Mouse (Mus musculus) left cerebral cortex, postnatal 10 days (tissue): ENCODE results near the gene Purb. TPM values are rescaled to one million over a fixed set of nuclear protein-coding genes. Genes with fewer than 3 reads are reported as not detected.

Experiments
- DNase-seq, 2 experiments: peaks; one replicate each; pipeline ENCODE4 v3.0.0; 2021 to 2022; ENCODE audit warnings: low spot score in 2 of 2, mixed read lengths in 1 of 2; ENCODE audit errors: extremely low spot score in 1 of 2
- intact Hi-C: fragments of 180-260 bp; cut with DNase I; formaldehyde crosslinking; loops from one replicate; pipeline ENCODE4 v1.15.1; 2025
- total RNA-seq, 2 experiments: library from RNA; stranded (reverse); gene quantifications; 2 replicates each; pipeline ENCODE4 v1.2.3; 2021

Gene Purb
- total RNA-seq, 2 experiments from 2014 or later, result 276 to 277 TPM

DNA sequence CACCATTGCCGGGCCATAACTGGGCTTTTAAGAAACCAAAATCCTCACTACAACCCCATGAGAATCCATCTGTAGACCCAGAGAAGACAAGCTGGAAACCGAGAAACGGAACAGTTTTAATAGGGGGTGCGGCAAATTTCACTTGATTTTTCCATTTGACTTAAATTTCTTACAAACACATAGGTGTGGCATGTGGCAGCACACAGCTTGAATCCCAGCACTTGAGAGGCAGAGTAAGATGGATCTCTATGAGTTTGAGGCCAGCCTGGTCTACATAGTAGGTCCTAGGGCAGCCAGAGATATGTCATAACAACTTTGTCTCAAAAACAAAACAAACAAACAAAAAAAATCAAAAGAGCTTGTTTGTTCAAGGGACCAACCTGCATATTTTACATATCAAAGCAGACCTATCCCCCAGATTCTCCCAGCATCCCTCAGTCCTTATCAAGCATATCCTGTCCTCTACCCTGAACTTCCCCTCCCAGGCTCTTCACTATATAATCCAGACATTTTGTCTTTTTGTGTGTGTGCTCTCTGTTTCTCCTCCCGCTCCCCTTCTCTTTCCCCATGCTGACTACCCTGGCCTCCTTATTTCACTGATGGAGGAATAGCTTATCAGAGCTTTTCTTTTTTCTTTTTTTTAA lies 12.4 kb upstream of the Purb start:
- DNase-seq, result no peak

DNA sequence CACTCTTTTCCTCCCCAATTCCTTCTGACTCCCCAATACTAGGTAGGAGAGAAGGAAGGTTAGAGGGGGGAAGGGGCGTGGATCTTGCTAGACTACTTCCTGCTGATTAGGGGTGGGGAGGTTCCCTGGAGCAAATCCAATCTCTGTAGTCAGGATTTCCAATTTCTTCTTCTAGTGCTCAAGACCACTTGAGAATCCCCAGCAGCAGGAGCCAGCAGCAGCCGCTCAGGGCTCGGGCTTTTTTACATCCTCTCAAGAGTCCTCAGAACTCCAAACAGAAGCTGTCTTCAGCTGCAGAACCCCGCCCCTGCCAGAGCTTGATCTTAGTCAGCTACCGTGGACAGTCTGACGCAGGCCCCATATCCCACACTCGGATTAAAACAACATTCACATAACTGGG lies 11.8 kb upstream of the Purb start:
- intact Hi-C loops, result no loop called here
- no peak for DNase-seq

More for the DNA sequence above, 12.4 kb upstream of the Purb start:
- intact Hi-C loops, result no loop called here

DNA sequence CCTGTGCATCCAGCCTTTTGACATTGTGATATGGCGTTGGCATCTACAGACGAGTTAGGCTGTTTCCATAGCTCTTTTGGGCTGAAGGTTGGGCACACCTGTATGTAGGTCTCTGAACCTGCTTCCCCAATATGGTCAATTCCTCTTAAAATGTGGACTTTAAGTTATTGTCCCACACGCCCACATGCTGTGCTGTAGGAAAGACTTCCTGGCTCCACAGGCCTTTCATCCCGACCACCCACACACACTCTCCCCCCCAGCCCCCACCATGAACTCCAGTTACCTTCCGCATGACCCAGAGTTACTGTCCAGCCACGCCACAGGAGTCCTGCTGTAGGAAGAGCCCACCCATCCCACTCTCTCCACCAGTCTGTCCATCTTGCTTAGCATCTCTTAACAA lies 11.2 kb upstream of the Purb start:
- DNase-seq, result no peak
- intact Hi-C loops, result no loop called here

DNA sequence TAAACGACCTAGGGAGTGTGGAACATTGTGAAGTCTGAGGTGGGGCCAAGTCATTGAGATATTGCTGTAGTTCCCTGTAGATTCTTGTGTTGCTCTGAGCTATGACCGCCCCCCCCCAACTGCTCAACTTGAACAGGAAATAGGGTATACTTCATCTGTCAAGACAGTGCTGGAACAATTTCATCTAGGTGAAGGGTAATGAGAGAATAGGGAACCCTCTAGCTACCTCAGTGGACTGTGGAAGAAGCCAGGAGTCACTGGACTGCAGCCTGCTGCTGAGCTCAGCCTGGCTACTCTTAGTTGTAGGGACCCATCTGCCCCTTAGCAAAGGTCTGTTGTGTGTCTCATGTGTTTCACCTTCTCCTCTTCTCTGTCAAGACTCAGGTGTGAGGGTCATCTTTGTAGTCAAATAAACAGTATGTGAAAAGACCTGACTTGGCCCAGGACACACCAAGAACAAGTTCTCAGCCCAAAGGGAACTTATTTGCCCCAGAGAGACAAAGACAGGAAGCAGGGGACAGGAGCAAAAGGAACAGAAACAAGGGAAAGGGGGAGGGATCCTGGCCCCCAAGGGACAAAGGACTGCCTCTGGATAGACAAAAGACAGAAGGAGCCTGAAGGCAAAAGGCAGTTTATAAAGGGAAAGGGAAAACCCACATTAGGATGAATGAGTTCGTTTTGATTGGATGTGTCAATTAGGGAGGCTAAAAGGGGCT lies 8.7 kb upstream of the Purb start:
- no peak for DNase-seq
- intact Hi-C loops, result no loop called here

DNA sequence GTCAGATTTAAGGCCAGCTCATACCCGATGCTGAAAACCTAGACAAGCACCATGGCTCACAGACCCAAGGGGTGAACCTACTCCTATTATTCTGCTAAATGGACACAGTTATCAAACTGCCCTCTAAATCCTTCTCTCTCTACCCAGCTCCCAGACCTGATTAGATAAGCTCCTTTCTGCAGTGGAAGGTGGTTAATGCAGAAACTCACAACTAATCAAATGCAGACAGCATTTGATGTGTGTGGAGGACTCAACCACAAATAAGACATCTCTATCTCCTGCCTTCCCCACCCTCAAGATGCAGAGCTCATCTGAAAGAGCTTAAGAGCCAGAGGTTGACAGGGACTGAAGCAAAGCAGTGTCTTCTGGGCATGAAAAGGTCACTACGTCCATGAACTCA lies 7.4 kb upstream of the Purb start:
- intact Hi-C loops, result no loop called here
- DNase-seq, result no peak

DNA sequence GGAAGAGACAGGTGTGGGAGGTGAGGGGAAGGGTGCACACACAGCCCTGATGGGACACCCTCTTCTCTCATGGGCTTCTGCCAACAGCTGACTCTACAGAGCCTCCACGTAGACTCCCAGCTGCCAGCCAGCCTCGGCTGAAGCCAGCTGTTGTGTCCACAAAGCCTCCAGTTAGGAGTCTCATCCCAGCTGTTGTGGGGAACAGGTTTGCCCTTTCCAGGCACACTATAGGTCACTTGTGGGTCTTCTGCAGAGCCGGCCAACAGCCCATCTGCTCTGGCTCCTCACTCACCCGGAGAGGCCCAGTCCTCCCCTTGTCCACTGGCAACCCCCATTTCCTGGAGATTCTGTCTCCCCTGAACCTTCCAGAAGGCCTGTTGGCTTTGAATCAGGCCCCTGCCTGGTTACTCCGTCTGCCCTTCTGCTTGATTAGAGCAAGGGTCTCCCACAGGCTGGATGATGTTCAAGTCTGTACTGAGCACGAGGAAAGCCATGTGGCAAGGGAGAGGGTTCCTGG lies 6.0 kb upstream of the Purb start:
- peak in 1 of 2 experiments; percentile 31 for DNase-seq
- intact Hi-C loops, result no loop called here

DNA sequence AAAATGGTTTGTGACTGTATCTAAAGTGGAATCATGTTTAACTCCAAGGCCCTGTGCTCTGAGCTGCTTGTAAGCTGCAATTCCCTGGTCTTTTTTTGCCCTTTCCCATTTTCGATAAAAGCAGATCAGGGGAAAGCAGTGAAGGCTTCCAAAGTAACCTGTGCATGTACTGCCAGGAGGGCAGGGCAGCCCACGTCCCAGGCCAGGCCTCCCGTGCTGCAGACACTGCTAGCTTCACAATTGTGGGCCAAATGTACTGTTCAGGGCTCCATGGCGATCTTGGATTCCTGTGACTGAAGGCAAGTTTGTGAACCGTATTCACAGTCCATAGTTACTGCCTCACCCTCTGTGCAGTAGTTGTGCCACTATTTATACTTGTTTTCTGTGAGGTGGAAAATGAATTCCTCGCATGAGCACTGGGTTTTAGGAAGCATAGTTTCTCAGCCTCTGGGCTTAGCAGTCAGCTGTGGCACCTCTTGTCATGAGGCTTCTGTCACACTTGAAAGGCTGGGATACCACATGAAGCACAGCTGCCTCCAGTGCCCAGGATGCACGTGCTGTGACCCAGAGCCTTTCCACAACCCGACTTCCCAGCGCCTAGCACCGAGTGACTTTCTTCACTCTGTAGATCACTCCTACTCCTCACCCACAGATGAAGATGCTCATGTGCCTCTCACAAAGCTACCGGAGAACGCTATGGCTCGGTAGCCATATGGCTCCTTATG lies 5.1 kb upstream of the Purb start:
- no peak for DNase-seq
- intact Hi-C loops, result no loop called here

DNA sequence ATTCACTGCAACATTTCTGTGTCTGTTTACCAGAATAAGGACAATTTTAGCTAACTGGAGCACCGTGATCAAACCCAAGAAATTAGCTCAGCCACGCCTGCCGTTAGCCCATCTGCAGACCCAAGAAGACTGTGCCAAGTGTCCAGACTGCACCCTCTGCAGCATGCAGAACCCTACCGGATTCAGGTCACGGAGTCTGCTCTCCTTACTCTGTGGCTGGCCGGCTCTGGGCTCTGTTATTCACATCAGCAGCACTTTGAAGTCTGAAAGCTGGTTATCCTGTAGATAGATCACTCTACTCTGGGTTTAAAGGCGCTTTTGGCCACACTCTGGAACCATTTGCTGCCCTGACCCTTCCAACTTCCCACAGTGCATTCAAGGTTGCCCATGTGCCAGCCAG lies 4.5 kb upstream of the Purb start:
- DNase-seq, result no peak
- intact Hi-C loops, result no loop called here

DNA sequence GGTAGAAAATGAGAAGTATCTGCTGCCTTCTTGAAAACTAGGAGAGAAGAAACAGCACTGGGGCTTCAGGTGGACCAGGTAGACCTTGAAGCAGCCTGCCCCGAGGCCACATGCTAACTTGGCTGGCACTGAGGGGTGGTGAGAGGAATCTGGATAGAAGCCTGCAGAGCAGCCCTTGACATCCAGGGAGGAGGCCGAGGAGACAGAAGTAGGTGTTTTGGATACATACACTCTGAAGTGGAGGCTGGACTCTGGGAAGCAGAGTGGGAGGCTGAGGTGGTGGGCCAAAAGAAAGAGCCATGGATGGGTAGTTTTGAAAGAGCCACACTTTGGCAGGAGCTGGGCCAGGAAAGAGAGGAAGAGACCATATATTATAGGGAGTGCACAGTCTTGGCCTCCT lies 3.5 kb upstream of the Purb start:
- intact Hi-C loops, result loop anchor here (5.0 kb wide), 1 partner anchor 48 kb away; no protein-coding TSS in a partner anchor

DNA sequence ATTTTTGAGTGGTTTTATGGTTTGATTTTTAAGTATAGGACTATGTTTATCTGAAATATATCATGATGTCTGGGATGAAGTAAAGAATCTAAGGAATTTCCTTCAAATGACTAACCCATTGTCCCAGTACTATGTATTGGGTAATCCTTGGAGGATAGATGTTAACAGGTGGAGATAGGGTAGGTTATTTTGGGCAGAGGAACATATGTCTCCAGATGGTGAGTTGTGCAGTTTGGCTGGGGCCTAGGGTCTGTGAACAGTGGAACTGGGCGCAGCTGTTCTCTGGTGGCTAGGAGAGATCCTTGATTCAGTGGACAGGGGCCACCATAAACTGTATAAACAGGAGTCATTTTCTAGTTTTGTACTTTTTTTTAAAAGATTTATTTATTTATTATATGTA lies 1.6 kb upstream of the Purb start:
- no peak for DNase-seq
- intact Hi-C loops, result loop anchor here (5.0 kb wide), 1 partner anchor 50 kb away; no protein-coding TSS in a partner anchor

More for the DNA sequence above, 3.5 kb upstream of the Purb start:
- no peak for DNase-seq

DNA sequence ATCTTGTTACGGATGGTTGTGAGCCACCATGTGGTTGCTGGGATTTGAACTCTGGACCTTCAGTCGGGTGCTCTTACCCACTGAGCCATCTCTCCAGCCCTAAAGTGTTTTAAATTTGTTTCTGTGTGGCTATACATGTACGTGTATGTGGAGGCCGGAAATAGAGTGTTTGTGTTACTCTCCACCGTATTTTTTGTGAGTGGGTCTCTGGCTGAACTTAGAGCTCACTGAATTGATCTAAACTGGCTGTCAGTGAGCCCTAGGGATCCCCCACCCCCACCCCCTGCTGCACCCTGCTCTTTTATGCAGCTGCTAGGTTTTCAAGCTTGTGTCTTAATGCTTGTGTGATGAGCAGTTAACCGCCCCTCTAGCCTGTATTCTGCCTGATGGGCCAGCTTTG lies 1.2 kb upstream of the Purb start:
- no peak for DNase-seq
- intact Hi-C loops, result loop anchor here (5.0 kb wide), 1 partner anchor 50 kb away; no protein-coding TSS in a partner anchor

DNA sequence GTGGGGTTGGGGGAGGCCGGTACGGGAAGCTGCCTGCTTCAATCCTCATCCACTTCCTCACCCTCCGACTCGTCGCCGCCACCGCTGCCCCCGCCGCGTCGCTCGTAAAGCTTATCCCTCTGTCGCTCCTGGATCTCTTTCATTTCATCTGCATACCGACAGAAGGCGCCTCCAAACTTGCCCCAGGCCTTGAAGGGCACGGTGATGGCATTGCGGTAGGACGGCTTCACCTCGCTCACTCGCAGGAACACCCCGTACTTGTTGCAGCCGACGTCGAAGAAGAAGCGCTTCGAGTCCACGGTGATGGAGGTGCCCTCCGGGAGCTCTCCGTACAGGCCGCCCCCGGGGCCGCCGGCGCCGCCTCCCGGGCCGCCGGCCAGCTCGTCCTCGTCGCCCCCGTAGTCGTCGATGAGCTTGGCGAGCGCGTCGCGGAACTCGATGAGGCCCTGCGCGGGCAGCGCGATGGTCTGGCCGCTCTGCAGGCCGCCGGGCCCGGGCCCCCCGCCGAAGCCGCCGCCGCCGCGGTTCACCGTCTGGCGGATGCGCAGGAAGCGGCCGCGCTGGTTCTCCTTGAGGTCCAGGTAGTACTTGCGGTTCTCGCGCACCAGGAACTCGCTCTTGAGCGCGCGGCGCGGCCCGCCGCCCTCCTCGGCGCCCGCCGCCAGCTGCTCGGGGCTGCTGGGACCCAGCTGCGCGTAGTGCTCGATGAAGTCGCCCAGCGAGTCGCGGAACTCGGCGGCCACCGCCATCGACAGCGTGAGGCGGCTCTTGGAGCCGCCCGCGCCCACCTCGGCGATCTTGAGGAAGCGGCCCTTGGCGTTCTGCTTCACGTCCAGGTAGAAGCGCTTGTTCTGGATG lies 614 bp downstream of the Purb start:
- peak in 1 of 2 experiments; percentile 77 for DNase-seq
- intact Hi-C loops, result loop anchor here (5.0 kb wide), 1 partner anchor 52 kb away; no protein-coding TSS in a partner anchor

DNA sequence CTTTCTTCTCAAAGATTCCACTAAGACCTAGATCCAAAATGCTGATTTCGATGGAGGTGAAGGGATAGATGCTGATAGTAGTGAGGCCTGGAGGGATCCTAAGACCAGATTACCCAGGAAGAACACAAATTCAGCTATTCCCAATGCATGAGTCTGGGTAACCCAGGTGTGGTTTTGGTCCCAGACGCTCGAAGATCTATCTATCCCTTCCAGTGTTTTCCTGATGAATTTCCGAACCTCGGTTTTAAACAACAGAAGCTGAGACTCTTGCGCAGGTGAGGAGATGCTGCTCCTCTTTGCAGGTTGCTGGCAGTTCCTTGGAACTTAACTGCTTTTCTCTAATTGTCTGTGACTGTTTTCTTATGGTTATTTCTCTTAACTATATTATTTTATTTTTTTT lies 1.3 kb downstream of the Purb start:
- DNase-seq, result no peak
- intact Hi-C loops, result no loop called here

DNA sequence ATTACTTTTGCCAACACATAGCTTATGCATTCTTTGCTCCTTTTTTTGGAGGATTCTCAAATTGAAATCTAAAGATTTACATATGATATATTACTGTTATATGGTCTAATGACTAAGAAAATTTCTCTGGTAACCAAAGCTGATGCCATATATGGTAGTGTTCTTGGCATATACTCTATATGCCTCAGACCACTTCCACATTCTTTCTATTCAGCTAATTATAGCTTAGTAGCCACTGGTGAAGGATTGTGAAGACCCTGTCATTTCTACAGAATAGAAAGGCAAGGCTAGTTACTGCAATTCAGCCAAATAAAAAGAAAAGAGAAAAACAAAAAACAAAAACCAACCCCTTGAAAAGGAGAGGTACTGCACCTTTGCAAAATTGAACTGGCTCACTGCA lies 3.6 kb downstream of the Purb start:
- intact Hi-C loops, result no loop called here
- DNase-seq, result no peak

DNA sequence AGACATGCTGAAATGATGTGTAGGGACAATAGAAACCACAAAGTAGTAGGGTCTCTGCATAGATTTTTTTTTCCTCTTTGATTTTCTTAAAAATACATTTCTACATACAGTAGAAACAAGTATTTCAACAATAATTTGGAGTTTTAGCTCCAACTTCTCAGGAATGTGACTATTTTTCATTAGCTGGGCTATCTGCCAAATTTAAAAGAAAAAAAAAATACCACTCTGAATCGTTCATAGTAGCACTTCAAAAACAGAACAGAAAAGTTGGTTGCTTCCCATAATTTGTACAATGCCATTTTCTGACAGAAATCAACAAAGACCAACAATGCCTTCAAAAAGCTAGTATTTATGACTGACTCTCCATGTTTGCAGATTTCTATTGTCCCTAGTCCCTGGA lies 4.2 kb downstream of the Purb start:
- no peak for DNase-seq
- intact Hi-C loops, result no loop called here

DNA sequence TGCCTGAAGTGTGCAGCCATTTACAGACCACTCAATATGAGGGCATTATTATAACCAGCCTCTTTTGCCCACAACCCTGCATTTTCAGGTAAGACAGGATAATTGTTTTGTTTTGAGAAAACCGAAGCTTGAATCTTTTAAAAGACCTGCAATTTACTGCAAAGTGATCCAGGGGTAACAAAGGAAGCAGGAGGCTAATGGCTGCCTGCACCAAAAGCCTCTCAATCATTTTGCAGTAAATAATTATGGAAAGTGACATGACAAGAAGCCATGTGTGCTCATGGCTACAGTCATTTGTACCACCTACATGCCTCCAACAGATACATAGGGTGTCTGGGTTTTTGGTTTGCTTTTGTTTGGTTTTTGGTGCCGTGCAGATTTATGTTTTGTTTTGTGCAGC lies 4.7 kb downstream of the Purb start:
- intact Hi-C loops, result no loop called here
- no peak for DNase-seq

DNA sequence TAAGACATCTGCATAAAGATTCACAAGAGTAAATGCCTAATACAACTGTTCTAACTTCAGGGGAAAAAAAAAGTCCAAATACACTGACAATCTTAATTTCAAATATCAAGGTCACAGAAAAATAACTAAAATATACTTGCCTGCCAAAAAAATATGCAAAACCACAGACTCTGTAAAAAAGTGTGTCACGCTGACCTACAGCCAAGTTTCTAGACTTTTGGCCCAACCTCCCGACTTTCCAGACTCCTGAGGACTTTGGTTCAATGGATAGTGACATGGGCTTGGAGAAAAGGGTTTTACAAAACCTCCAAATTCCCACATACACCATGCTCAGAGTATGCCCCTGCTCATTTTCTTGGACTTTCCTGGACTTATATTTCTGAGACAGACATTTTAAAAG lies 7.2 kb downstream of the Purb start:
- intact Hi-C loops, result loop anchor here (5.0 to 10.0 kb wide), 2 partner anchors 79 to 116 kb away; partner anchors contain the start of gene Ccm2
- DNase-seq, result no peak

DNA sequence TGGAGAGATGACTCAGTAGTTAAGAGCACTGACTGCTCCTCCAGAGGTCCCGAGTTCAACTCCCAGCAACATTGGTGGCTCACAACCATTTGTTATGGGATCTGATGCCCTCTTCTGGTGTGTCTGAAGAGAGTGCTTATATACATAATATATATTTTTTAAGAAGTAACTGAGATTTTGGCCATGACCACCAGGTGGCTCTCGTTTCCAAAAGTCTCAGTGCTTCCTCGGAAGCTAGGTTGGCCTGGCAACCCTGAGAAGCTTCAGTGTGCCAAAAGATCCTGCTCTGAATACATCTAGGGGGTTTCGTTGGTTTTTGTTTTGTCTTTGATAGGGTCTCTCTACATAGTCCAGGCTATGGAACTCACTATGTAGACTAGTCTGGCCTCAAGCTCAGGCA lies 10.6 kb downstream of the Purb start:
- intact Hi-C loops, result loop anchor here (5.0 to 10.0 kb wide), 2 partner anchors 82 to 120 kb away; partner anchors contain the start of gene Ccm2
- DNase-seq, result peak; percentile 72 to 73
